Mouse (Mus musculus): ENCODE data around the gene Zfp507.
A peak's percentile ranks its signal among the peaks of the same experiment; 100 is the strongest.

Gene Zfp507

DNA sequence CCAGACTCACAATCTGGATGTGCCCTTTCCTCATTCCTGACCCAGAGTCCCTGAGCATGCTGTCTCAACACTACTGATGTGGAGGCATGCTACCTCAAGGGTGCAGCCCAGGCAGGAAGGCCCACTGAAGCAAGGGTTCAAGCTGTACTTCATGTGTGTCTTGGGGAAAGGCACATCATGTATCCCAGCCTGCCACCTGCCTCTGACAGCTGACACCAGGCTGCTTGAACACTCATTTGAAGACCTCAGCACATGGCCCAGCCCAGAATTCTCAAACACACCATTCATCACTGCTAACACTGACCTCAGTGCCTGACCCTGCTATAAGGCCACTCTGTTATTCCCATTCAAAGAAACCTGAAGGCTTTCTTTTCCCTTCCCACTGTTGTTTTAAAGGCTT lies 20.6 kb downstream of the Zfp507 start:
- DNase-seq (ENCODE audit: low read depth) = no peak

DNA sequence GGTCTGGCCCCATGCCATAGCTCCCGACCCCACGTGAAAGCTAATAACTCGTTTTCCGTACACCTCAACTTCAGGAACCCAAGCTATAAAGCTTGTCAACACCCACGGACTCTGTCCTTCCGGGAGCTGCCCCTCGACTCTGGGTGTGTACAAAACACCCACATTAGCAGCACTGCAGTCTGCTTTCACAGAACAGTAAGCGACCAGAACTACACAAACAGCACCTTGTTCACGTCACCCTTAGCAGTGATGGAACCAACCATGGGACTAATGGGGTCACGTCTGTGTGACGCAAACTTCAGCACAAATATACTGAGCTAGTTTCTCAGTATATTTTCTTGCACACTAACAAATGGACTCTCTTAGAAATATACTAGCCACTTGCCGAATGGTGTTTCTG lies 28.7 kb downstream of the Zfp507 start:
- no peak for DNase-seq (ENCODE audit: low read depth)

DNA sequence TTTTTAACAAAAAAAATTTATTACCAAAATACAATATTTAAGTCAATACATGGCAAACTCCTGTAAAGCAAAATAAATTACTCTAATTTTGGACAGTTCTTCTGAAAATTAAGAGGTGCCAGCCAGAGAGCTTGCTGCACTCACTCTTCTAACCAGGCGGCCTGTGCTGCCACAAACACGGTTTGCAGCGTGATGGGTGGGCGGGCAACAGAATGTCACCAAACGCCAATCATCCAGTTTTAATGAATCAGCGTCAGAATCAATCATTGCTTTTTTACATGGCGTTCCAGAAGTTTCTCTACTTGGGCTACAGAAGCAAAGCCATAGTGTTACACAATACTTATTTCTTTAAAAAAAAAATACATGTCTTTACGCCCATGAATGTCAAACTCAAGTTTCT lies 30.5 kb downstream of the Zfp507 start:
- no peak for DNase-seq (ENCODE audit: low read depth)

DNA sequence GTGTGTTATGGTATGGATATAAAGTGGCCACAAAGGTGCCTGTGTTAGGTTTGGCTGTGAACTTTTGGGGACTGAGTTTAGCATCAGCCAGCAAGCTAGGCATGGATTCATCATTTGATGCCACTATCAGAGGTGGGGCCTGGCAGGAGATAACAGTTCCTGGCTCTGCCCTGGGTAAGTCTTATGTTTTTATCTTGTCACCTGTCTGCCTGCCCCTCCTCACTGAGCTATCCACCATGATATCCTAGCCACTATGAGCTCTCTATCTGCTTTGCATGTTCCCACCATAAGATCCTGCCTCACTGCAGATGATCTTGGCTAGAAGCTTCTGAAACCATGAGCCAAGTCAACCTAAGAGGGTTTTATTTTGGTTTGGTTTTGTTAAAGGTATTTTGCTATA lies 31.7 kb downstream of the Zfp507 start:
- no peak for DNase-seq (ENCODE audit: low read depth)

DNA sequence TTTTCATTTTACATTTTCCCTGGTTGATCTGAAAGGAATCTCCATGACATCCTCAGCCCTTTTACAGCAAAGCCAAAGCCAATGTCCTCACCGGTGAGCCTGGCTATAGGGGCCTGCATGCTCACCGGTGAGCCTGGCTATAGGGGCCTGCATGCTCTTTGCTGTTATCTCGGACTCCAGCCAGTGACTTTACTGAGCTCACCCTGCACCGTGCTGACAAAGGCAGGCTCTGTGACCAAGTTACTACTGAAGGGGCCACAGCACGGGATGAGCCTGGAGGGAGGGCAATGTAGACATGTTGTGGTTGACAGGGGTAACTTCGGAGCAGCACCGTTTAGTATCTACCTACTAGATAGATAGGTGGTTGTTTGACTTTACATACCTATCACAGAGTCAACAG lies 32.7 kb downstream of the Zfp507 start:
- no peak for DNase-seq (ENCODE audit: low read depth)

DNA sequence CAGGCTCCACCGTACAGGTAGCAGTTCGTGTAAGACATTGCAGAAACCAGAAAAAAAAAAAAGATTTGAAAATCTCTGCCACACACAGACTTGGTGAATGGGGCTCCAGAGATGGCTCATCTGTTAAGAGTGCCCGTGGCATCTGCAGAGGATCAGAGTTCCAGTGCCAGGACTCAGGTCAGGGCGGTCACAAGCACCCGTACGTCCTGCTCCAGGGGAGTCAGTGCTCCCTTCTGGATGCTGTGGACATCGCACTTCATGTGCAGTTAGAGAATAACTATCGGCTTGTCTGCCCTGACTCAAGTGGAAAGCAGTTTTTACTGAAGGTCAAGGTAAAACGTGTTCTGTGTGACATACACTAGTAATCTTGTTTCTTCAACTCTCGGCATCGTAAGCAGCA lies 38.3 kb downstream of the Zfp507 start:
- DNase-seq (ENCODE audit: low read depth) = no peak

DNA sequence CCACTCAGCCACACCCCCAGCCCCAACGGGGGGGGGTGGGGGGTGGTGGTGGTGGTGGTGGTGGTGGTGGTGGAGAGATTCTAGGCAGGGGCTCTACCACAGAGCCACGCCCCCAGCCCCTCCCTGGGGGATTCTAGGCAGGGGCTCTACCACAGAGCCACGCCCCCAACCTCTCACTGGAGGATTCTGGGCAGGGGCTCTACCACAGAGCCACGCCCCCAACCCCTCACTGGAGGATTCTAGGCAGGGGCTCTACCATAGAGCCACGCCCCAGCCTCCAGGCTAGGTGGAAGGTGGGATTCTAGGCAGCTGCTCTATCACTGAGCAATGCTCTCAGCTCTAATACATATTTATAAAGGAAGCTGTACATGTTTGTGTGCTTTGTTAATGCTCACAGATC lies 41.0 kb downstream of the Zfp507 start:
- DNase-seq (ENCODE audit: low read depth) = no peak

DNA sequence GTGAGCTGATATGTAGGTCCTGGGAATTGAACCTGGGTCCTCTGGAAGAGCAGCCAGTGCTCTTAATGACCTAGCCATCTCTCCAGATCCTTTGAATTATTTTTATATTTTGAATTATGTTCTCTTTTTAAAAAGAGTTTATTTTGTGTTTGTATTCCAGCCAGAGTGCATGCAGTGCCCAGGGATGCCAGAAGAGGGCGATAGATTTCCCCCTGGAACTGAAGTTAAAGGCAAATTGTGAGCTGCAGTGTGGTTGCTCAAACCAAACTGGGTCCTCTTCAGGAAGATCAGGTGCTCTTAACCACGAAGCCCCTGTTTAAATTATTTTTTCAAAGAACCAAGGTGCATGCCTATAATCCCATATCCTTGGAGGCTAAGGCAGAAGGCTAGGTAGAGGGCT lies 43.2 kb downstream of the Zfp507 start:
- no peak for DNase-seq (ENCODE audit: low read depth)

DNA sequence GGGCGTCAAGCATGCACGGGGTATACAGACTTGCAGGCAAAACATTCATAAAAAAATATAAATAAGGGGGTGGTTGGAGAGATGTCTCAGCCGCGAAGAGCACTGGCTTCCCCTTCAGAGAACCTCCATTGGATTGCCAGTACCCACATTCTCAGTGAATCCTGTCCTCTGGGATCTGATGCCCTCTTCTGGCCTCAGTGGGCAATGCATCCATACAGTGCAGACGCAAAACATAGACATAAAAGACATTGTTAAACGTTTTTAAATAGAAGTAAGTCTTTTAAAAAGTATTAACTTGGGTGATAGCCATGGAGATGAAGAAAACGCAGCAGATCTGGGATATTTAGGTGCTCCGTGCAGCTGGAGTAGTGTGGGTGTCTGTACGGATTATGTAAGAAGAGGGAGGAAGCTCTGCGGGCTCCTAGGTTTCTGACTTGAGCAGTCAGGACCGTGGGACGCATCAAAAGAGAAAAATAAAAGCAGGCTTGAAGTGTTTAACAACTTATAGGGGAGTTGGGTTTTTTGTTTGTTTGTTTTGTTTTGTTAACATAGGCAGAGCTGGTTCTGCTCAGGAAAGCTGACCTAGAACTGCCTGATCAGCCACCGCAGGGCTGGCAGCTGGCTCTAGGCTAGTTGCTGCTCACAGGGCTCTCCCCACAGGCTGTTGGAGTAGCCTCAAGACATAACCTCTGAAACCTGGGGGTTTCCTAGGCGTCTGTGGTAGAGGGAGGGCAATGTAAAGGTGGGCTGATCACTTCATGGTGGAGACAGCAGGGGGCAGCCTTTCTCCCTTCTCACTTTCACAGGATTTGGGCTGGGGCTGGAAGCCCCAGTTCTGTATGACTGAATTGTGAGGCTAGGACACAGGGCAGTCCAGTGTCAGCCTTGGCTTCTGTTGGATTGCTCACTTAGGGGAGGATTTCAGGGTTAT lies 46.0 kb downstream of the Zfp507 start:
- no peak for DNase-seq (ENCODE audit: low read depth)

DNA sequence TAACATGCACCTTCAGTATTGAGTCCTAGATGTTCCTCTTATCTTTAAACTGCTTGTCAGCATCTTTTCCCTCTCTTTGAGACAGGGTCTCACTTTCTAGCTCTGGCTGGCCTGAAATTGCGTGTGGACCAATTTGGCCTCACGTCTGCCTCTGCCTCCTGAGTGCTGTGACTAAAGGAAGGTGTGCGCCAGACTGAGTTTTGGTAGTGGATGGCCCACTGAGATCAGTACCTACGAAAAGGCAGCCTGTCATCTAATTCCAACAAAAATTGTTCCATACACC lies 48.0 kb downstream of the Zfp507 start:
- no peak for DNase-seq (ENCODE audit: low read depth)

DNA sequence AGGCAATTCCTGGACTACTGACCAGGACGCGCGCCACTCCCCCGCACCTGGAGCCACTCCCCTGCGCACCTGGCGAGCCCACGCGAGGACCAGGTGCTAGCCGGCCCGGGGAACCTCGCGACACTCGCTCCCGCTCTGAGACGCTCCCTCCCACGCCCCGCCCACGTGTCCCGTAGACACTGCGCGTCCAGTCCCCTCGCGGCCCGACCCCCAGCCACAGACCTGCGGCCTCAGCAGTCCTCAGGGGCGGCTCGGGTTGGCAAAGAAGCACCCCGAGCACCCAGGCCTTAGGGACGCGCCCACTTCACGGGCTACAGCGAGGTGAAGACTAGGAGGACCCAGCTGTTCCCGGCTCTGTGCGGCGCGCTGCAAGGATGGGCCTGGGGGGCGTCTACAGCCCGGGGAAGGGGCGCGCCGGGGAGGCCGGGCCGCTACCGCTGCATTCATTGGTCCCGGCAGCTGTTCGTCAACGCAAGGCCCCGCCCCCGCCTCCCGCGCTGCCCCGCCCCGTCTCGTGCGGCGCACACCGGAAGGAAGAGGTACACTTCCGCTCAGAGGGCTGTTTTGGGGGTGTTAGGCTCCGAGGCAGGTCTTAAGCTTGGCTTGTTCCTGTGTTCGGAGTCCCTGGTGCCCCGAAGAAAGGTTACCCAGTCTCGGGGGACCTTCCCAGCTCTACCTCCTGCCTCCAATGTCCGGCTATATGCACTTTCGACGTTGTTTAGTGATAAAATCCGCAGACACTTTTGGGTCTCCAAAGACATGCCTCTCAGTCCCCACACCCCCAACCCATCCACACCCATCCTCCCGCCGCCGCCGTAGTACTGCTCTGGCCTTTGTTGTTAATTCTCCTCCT lies 48.5 kb downstream of the Zfp507 start, which contains the start of gene Dpy19l3:
TSS of gene Dpy19l3 (minus strand) at position 422 of the 853 bp plus-strand sequence.
- peak; percentile 65 for DNase-seq (ENCODE audit: low read depth)

DNA sequence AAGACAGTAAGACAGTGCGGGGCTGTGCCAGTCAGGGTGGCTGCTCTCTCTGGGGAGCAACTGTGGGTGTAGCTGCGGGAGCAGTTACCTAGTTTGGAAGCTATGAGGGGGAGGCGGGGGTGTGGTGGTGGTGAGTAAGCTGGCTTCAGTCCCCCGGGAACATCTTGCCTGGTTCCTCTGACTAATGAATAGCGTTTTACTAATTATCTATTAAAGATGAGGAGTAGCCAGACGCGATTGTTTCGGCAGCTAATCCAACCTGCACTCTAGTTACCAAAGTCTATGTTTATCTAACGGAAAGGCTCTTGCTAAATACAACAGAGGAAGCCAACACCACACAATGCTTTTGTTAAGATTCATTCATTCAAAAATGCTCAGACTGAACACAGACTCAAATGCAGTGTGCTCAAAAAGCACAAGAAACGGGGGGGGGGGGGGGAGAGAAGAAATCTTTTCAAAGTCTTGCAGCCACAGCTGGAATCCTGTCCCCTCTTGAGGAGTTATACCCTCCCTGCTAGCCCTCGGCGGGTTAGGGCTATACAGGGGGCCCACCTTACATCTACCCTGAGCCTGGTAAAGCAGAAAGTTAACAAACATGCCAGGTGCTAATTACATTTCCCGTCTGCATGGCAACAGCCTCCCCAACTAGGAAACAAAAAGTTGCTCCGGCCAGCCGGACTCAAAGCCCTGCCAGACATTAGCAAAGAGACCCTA lies 49.3 kb downstream of the Zfp507 start:
- no peak for DNase-seq (ENCODE audit: low read depth)

DNA sequence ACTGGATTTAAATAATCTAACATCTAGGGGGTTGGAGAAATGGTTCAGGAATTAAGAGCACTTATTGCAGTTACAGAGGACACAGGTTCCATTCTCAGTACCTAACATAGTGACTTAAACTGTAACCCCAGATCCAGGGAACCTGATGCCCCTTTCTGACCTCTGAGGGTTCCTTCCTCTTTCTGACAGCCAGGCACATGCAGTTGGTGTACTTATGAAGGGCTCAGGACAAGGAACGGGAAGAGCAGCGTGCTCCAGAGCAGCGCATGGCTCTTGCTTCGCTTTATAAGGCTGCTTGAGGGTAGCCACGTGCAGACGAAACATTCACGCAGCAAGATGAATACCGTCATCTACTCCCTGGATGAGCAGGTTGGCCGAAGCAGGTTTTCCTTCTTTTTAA lies 51.9 kb downstream of the Zfp507 start:
- no peak for DNase-seq (ENCODE audit: low read depth)

DNA sequence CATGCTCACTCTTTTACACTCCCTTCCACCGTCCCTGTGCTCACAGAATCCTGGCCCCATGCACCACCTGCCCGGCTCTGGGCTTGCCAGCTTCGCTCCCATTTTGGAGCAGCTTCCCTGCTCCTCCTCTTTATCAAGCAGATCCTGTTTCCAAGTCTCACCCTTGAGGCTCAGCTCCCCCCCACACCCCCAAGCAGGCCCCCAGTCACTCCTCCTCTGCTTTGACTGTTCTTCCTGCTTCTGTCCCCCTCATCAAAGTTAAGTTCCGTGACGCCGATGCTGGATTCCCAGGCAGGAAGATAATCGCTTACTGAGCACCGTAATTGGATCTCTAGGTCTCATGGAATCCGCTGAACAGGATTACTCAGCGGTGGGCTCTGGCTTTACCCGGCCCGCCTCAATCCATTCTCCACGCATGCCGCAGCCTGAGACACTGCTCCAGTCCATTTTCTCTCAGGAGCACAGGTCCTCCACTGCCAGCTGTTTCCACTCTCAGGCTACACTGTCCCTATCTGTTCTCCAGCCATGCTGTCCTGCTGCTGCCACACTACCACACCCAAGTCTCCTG lies 55.3 kb downstream of the Zfp507 start:
- no peak for DNase-seq (ENCODE audit: low read depth)

DNA sequence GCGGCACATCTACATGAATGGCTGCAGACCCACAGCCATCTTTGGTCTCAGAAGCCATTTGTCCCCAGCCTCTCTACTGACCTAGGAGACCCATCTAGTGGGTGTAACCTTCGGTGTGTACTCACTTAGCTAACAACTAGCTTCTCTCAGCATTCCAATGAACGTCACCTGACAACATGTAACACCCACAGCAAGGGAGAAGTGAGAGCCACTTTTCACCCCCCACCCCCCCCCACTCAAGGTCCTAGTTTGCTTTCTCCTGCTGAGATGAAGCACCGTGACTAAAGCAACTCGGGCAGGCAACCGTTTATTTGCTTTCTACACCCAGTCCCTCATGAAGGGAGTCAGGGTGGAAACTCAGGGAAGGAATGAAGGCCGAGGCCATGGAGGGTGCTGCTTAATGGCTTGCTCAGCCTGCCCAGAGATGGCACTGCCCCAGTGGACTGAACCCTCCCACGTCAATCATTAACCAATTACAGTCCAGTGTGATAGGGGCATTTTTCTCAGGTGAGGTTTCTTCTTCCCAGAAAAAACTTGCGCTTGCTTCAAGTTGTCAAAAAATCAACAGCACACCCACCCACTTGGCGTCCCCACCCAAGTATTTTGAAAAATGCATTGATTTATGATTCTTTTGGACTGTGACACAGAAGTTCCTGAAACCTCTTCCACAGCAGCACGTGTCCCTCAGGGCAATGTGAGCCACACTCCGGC lies 56.0 kb downstream of the Zfp507 start:
- DNase-seq (ENCODE audit: low read depth) = no peak

DNA sequence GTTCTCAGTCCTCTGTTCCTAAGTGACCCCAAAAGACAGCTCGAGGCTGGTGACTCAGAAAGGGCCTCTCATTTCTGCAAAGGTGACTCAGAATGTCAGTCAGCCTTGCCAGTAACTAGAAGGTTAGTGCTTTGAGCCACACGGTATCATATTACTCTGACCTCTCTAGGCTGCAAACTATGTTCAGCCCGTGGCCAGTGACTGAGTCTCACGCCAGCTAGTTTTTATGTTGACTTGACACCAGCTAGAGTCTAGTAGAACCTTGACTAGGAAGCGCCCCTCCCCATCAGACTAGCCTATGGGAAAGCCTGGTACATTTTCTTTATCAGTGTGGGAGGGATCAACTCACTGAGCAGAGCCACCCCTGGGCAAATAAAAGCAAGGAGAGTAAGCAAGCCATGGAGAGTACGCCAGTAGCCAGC lies 57.5 kb downstream of the Zfp507 start:
- no peak for DNase-seq (ENCODE audit: low read depth)

DNA sequence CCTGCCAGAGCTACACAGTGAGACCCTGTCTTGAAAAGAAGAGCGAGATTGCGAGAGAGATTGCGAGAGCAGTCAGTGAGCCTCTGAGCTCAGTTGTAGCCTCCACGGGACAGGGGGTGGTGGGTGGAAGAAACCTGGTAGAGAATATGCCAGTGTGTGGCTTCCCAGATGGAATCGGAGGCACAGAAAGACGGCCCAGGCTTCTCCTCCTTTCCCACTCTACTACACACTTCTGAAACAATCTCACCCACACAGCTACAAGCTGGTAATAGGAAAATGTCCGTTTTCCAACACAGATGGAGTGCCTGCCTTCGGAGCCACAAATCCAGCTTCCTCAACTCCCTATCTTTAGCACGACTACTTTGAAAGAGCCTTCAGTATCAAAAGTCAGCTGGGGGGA lies 58.0 kb downstream of the Zfp507 start:
- no peak for DNase-seq (ENCODE audit: low read depth)

DNA sequence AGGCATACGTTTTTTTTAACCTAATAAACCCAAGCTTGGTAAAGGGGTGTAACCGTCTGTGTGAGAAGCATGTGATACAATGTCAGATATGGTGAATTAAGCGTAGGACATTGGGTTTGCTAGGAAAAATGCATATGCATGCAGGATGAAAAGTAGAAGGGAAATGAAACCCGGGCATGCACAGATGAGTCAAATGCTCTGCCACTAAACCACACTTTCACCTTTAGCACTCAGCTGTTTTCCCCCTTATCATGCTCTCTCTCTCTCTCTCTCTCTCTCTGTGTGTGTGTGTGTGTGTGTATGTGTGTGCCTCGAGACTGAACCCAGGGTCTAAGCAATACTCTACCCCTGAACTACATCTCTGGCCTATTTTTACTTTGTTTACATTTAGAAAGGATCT lies 60.5 kb downstream of the Zfp507 start:
- no peak for DNase-seq (ENCODE audit: low read depth)

DNA sequence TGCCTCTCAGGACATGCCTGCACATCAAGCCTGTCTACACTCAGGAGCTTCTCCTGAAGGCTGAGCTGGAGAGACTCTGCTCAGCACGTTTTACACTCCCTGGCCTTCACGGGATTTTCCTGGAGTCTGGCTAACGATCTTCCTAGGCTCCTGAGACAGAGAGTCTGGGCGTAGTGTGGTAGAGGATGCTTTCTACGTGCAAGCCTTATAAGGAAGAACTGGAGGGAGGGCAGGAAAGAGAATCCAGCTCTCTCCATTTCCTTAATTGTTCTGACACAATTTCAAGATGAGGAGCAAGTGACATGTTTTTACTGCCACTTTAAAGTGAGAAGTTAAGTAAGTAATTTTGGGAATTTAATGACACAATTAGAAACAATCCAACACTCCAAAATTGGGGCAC lies 60.9 kb downstream of the Zfp507 start:
- no peak for DNase-seq (ENCODE audit: low read depth)

DNA sequence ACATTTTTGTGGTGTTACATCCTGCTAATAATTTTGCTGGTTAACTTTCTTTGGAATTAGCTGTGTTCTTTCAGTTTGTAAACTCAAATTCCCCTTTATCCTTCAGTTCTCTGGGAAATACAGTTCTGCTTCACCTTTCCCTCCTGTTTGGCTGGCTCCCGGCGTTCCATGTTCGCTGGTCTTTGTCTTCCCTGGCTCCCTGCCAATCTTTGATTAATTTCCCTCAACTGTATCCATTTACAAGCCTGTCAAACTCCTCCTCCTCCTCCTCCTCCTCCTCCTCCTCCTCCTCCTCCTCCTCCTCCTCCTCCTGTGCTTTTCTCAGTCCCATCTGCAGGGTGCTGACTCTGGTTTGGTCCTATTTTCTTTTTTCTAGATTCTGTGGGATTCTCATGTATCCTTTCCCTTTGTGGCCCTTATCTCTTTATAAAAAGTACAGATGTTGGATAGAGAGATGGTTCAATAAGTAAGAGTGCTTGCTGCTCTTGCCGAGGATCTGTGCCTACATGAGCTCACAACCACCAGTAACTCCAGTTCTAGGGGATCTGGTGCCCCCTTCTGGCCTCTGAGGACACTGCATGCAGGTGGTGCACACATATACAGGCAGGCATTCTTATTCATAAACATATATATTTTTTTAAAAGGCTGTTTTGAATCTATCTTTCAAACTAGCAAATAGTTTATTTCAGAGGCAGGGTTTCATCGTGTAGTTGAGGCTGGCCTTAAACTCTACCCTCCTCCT lies 62.1 kb downstream of the Zfp507 start:
- DNase-seq (ENCODE audit: low read depth) = no peak

DNA sequence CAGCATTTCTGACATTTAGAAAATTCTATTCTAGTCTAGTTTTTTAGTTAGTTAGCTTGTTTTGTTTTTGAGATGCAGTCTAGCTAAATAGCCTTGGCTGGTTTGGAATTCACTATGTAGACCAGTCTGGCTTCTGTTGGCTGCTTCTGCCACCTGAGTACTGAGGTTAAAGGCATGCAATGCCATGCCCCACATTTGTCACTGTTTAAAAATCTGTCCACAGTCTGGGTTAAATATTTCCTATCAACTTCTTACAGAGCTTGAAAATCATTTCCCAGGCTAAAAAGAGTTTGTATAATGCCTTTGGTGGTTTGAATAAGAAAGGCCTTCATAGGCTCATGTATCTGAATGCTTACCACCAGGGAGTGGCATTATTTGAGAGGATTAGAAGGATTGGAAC lies 63.9 kb downstream of the Zfp507 start:
- no peak for DNase-seq (ENCODE audit: low read depth)

All from c-Kit-positive CD71-negative TER-119-negative erythroid progenitor cells, embryonic 14.5 days (primary cell).